Mouse (Mus musculus) kidney, adult 2 months (tissue): ENCODE results near the gene Nat8f2.

Experiments
- CTCF ChIP-seq: fragments of 200-500 bp; conservative IDR thresholded peaks from 2 replicates; pipeline ENCODE4 v1.5.1; 2011; ENCODE audit warnings: low read depth, mild to moderate bottlenecking, control low read depth, low read length, moderate library complexity, mixed read lengths; ENCODE audit not compliant: insufficient read depth, insufficient read length
- POLR2A ChIP-seq: fragments of 200-500 bp; IDR thresholded peaks from one replicate; pipeline ENCODE4 v1.6.1; 2011; ENCODE audit warnings: low read depth, low read length, control low read depth

GRCm38 (mm10) chr6:85838674-85839073 lies 30.3 kb downstream of the Nat8f2 start:
- TF ChIP-seq CTCF (no peak), POLR2A (no peak)
